Mouse (Mus musculus) CH12.LX (cell line): Measurements from ENCODE around the gene Ptov1.

Experiments
- BHLHE40 ChIP-seq: IDR thresholded peaks from 2 replicates; pipeline ENCODE4 v1.6.1; 2011; ENCODE audit warnings: mild to moderate bottlenecking, low read depth, low read length, improper control_type of control experiment
- CHD2 ChIP-seq: IDR thresholded peaks from 2 replicates; pipeline ENCODE4 v1.6.1; 2011; ENCODE audit warnings: low read length, improper control_type of control experiment
- CTCF ChIP-seq, 2 experiments: IDR thresholded peaks in 1 of 2; conservative IDR thresholded peaks in 1 of 2; 2 replicates each; pipeline ENCODE4 v1.5.1; 2011 to 2012; ENCODE audit warnings: low read depth in 2 of 2, low read length in 2 of 2, improper control_type of control experiment in 1 of 2, inconsistent platforms in 1 of 2, mild to moderate bottlenecking in 1 of 2, moderate library complexity in 1 of 2
- EP300 ChIP-seq: IDR thresholded peaks from 2 replicates; pipeline ENCODE4 v1.6.1; 2011; ENCODE audit warnings: low read length, improper control_type of control experiment
- ETS1 ChIP-seq: conservative IDR thresholded peaks from 2 replicates; pipeline ENCODE4 v1.6.1; 2012; ENCODE audit warnings: low read depth, mild to moderate bottlenecking, inconsistent platforms, low read length, improper control_type of control experiment, moderate library complexity
- GABPA ChIP-seq: IDR thresholded peaks from 2 replicates; pipeline ENCODE4 v1.6.1; 2012; ENCODE audit warnings: low read depth, low read length, improper control_type of control experiment, inconsistent platforms; ENCODE audit not compliant: insufficient replicate concordance
- HCFC1 ChIP-seq: IDR thresholded peaks from 2 replicates; pipeline ENCODE4 v1.6.1; 2012; ENCODE audit warnings: low read depth, mild to moderate bottlenecking, inconsistent platforms, low read length, improper control_type of control experiment
- MAX ChIP-seq: IDR thresholded peaks from 2 replicates; pipeline ENCODE4 v1.6.1; 2011; ENCODE audit warnings: low read length, improper control_type of control experiment
- MEF2A ChIP-seq: IDR thresholded peaks from 2 replicates; pipeline ENCODE4 v1.6.1; 2014; ENCODE audit warnings: low read depth, mild to moderate bottlenecking, inconsistent platforms, low read length, improper control_type of control experiment, borderline replicate concordance
- POLR2A ChIP-seq: IDR thresholded peaks from 2 replicates; pipeline ENCODE4 v1.6.1; 2011; ENCODE audit warnings: low read depth, mild to moderate bottlenecking, improper control_type of control experiment, low read length
- RCOR1 ChIP-seq: conservative IDR thresholded peaks from 2 replicates; pipeline ENCODE4 v1.6.1; 2012; ENCODE audit warnings: low read depth, mild to moderate bottlenecking, inconsistent platforms, low read length, improper control_type of control experiment

DNA sequence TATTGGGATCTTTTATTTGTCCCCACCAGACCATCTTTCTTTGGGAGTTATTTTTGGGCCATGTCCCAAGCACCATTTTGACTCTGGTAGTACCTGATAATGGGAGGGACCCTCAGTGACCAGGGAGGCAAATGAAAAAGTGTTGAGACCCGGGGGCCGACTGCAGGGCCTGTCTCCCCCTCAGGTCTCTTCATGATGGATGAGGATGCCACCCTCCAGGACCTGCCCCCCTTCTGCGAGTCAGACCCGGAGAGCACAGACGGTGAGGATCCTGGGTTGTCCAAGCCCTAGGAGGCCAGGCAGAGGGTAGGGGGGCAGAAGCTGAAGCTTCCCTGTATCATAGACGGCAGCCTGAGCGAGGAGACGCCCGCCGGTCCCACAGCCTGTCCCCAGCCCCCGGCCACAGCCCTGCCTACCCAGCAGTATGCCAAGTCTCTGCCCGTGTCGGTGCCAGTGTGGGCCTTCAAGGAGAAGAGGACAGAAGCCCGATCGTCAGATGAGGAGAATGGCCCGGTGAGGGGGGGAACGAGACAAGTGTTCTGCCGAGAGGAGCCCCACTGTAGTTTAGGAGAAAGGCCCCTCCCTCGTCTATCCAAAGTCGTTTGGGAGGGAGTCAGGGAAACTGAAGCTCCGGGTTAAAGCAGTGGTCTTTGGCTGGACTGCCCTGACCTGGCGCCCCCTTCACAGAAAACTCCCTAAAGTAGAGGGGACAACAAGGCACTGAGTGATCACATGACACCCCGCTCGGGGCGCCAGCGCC, 15.8 kb downstream of the Ptov1 start:
- TF ChIP-seq HCFC1 (no peak), MAX (no peak), GABPA (no peak), POLR2A (no peak), RCOR1 (no peak), CTCF (conservative IDR thresholded peaks at IDR 0.05 in 1 of 2, IDR thresholded peaks at IDR 0.05 in 1 of 2; ENCODE audit: low read depth in 2 of 2, low read length in 2 of 2) (no peak), MEF2A (no peak), CHD2 (no peak), ETS1 (no peak), BHLHE40 (no peak), EP300 (no peak)
